Mouse (Mus musculus): ENCODE data around the gene Rgs3. TPM values are rescaled to one million over a fixed set of nuclear protein-coding genes. Genes with fewer than 3 reads are reported as not detected.
A peak's percentile ranks its signal among the peaks of the same experiment; 100 is the strongest.

The Rgs3 gene
- polyA plus RNA-seq, 1 experiment from 2014 or later = 54.3 TPM

DNA sequence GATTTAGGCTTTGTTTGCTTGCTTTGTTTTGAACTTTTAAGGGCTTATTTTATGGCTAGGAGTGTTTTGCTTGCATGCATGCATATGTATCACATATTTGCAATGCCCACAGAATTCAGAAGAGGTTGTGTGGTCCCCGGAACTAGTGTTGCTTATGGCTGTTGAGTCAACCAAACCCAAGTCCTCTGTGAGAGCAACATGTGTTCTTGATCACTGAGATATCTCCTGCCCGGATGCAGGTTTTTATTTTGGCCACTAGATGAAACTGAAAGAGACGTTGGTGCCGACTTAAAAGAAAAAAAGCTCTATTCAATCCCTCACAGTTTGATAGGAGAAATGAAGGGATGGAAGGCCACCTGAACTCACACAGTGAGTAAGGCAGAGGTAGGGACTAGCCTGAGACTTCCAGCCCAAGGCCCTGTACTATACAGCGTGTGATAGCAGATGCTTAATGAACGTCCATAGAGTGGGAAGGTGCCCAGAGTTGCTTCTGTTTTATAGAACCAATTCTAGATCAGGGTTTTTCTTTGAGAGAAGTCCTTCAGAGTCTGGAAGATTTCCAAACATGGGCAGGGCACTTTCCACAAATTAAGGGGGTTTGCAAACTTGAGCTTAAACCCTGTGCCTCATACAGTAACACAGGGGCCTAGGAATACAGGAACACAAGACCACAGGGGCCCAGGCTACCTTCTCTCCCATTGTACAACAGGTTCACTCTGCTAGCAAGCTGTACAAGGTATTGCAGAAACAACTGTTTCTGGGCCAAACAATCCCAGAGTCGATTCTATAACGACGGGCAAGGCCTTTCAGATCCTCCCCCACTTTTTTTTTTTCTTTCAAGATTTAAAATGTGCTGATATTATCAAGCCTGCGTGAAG lies 41.9 kb upstream of the Rgs3 start:
- peak overlapping the region; percentile 57 for H3K4me3 ChIP-seq (ENCODE audit: low read depth, low read length)
- H3K36me3 ChIP-seq (ENCODE audit: control insufficient read depth, insufficient read depth, low read length) = peaks cover 7% of the 10 kb centered on the region; the same call in 1 of the 2 replicates
- H3K9me3 ChIP-seq (replicated peaks; ENCODE audit: control insufficient read depth, low read length) = no peaks in the 10 kb centered on the region
- 73% methylated on average over 10 of the region's 10 CpGs for WGBS (ENCODE audit: insufficient replicate concordance)
- H3K27me3 ChIP-seq (ENCODE audit: control insufficient read depth, insufficient read depth, low read length) = no peaks in the 10 kb centered on the region
- H3K4me1 ChIP-seq (ENCODE audit: control insufficient read depth, insufficient read depth, low read length) = peaks cover 29% of the 10 kb centered on the region
- H3K4me2 ChIP-seq = peak overlapping the region; percentile 68
- H3K9ac ChIP-seq (ENCODE audit: low read depth, low read length) = peak overlapping the region; percentile 10; the same call in 1 of the 2 replicates
- ATAC-seq (replicated peaks; ENCODE audit: insufficient number of reproducible peaks, low FRiP score, low TSS enrichment) = no peak
- peak overlapping the region; percentile 86 for H3K27ac ChIP-seq (ENCODE audit: low read depth, low read length)

DNA sequence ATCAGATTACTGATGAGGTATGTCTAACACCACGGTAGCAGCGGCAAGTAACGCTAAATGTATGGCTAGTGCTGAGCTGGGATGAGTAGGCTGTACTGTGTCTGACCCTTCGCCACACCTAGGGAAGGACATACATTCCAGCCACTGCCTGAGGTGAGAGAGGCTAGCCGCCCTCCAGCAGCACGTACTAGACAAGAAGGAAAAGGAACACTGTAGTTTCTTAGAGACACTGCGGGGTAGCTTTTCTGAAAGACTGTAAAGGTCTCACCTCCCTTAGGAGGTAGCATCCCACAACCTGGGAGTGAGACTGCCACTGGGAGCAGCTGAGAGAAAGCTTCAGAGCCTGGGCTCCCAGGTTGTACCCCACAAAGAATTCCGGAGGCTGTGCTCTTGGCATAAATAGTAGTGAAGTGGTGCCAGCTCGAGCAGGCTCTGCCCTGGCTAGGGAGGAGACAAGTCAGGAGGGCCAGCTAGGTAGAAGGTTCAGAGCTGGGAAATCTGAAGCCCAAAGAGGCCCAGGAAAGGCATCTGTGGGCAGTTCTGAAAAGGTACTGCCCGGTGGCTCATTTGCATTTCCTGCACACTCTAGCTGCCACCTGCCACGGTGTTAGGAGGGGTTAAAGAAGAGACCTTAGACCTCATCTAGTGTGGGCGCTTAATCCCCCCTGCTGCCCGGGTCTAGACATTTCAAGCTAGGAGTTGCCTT lies 41.1 kb upstream of the Rgs3 start:
- Histone ChIP-seq H3K4me2 (peak overlapping the region; percentile 68), H3K9ac (ENCODE audit: low read depth, low read length) (peak overlapping the region; percentile 86), H3K36me3 (ENCODE audit: control insufficient read depth, insufficient read depth, low read length) (no peaks in the 10 kb centered on the region; the same call in 1 of the 2 replicates), H3K4me3 (ENCODE audit: low read depth, low read length) (peak overlapping the region; percentile 57), H3K9me3 (replicated peaks; ENCODE audit: control insufficient read depth, low read length) (no peaks in the 10 kb centered on the region), H3K4me1 (ENCODE audit: control insufficient read depth, insufficient read depth, low read length) (peaks cover 29% of the 10 kb centered on the region), H3K27ac (ENCODE audit: low read depth, low read length) (peak overlapping the region; percentile 88), H3K27me3 (ENCODE audit: control insufficient read depth, insufficient read depth, low read length) (no peaks in the 10 kb centered on the region)
- ATAC-seq (replicated peaks; ENCODE audit: insufficient number of reproducible peaks, low FRiP score, low TSS enrichment) = no peak
- WGBS (ENCODE audit: insufficient replicate concordance) = 46% methylated on average over 13 of the region's 13 CpGs

DNA sequence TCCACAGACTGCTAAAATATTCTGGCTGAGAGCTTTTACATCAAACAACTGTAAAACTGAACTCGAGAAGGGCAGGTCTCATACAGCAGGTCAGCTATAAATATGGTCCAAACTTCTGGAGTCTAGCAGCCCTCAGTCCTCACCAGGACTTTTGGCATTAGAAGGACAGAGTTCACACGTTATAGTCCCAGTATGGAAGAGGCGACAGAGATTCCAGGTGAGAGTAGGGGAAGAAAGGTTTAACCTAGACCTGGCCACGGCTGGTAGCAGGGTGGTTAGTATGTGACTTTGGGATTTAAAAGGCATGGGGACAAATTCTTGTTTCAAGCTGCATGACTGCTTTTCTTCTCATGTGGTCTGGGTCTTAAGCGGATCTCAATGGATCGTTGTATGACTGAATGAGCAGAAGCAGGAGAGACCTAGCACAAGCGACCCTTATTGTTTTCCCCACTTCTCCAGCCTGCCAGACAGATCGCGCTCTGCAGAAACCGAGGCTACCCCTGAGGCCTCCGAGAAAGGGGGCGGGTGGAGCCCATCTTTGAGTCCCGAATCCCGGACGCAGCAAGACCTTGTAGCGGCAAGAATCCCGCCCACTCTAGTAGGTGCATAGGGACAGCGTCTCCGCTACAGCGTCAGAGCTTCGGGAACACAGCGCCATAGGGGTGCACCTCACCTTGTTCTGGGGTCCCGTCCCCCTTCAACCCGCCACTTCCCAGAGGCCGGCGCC lies 40.4 kb upstream of the Rgs3 start:
- H3K4me3 ChIP-seq (ENCODE audit: low read depth, low read length) = peak overlapping the region; percentile 57
- no peaks in the 10 kb centered on the region for H3K36me3 ChIP-seq (ENCODE audit: control insufficient read depth, insufficient read depth, low read length)
- WGBS (ENCODE audit: insufficient replicate concordance) = 3% methylated on average over 26 of the region's 26 CpGs
- peak overlapping the region; percentile 88 for H3K27ac ChIP-seq (ENCODE audit: low read depth, low read length)
- peak overlapping the region; percentile 86 for H3K9ac ChIP-seq (ENCODE audit: low read depth, low read length)
- H3K9me3 ChIP-seq (replicated peaks; ENCODE audit: control insufficient read depth, low read length) = no peaks in the 10 kb centered on the region
- H3K27me3 ChIP-seq (ENCODE audit: control insufficient read depth, insufficient read depth, low read length) = no peaks in the 10 kb centered on the region
- peak; percentile 33 for ATAC-seq (replicated peaks; ENCODE audit: insufficient number of reproducible peaks, low FRiP score, low TSS enrichment)
- peak overlapping the region; percentile 68 for H3K4me2 ChIP-seq
- H3K4me1 ChIP-seq (ENCODE audit: control insufficient read depth, insufficient read depth, low read length) = peaks cover 34% of the 10 kb centered on the region

- Histone ChIP-seq H3K27me3 (ENCODE audit: control insufficient read depth, insufficient read depth, low read length) (no peaks in the 10 kb centered on the region), H3K4me2 (peak within 1 kb of the TSS; percentile 68), H3K9ac (ENCODE audit: low read depth, low read length) (peak within 1 kb of the TSS; percentile 86), H3K9me3 (replicated peaks; ENCODE audit: control insufficient read depth, low read length) (no peaks in the 10 kb centered on the region), H3K27ac (ENCODE audit: low read depth, low read length) (peak within 1 kb of the TSS; percentile 88), H3K36me3 (ENCODE audit: control insufficient read depth, insufficient read depth, low read length) (no peaks in the 10 kb centered on the region), H3K4me3 (ENCODE audit: low read depth, low read length) (peak within 1 kb of the TSS; percentile 57), H3K4me1 (ENCODE audit: control insufficient read depth, insufficient read depth, low read length) (peaks cover 37% of the 10 kb centered on the region)
- WGBS (ENCODE audit: insufficient replicate concordance) = under 1% methylated on average over 37 of the region's 37 CpGs
- ATAC-seq (replicated peaks; ENCODE audit: insufficient number of reproducible peaks, low FRiP score, low TSS enrichment) = peak; percentile 79
Measured at GRCm38 (mm10) chr4:62519849-62520233, 39.8 kb upstream of the Rgs3 start, which contains the start of gene Alad. Alad (minus strand) TSS chr4:62519918.

DNA sequence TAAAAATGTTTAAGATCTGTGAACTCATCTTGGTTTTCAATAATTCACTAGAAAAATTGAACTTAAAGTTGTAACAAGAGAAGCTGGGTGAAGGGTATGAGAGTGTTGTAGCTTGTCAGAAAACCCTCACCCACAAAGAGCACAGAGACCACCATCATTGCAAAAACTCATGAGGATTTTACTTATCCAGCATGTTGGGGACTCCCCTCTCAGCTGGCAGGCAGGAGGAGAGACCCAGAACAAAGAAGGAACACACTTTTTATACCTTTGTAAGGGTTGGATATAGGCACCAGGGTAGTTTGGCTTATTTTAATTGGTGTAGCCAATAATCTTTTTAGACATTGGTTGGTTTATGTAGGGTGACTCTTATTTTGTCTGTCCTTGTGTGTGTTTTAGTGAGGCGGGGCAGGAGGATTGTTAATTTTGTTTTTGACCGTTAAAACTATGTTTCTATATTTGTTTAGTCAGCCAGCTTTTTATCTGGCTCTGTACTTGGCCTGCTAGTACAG lies 38.7 kb upstream of the Rgs3 start:
- ATAC-seq (replicated peaks; ENCODE audit: insufficient number of reproducible peaks, low FRiP score, low TSS enrichment) = no peak
- H3K36me3 ChIP-seq (ENCODE audit: control insufficient read depth, insufficient read depth, low read length) = no peaks in the 10 kb centered on the region
- WGBS (ENCODE audit: insufficient replicate concordance) = 85% methylated on average over 2 of the region's 2 CpGs
- no peaks in the 10 kb centered on the region for H3K9me3 ChIP-seq (replicated peaks; ENCODE audit: control insufficient read depth, low read length)
- H3K4me3 ChIP-seq (ENCODE audit: low read depth, low read length) = no peak overlapping the region
- no peak overlapping the region for H3K9ac ChIP-seq (ENCODE audit: low read depth, low read length)
- H3K4me2 ChIP-seq = no peak overlapping the region
- no peaks in the 10 kb centered on the region for H3K27me3 ChIP-seq (ENCODE audit: control insufficient read depth, insufficient read depth, low read length)
- peaks cover 27% of the 10 kb centered on the region for H3K4me1 ChIP-seq (ENCODE audit: control insufficient read depth, insufficient read depth, low read length)
- no peak overlapping the region for H3K27ac ChIP-seq (ENCODE audit: low read depth, low read length)

DNA sequence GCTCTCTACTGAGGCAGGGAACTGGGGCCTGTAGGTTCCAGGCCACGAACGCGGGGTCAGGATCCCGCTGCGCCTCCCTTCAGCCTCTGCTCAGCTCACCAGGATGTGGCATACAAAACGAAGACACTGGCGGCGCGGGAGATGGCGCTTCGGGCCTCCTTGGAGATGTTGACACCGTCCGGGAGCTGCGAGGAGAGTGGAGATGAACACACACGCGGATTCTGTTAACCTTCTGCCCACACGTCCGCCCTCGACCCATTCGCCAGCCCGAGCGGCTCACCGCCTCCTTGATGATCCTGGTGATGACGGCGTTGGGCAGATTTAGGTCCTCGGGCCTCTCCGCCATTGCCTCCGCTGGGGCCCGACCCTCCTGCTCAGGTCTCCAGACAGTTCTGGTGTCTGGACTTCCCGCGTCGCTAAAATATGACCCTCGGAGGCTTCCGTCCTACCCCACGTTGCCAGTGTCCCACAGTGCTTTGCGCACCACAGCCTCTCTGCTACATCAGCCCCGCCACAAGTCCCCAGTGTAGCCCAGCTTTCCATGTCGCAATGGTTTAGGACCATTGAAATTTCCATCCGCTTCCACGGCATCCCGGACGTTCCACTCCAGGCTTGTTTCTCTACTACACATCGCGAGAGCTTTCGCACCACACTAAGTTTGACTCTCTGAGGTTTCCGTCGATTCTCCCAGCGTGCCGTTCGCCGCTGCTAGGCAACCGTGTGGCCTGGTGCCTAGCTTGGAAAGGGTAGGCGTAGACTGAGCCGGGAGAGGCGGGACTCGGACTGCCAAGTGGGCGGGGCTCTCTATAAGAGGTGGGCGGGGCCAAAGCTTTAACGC lies 34.8 kb upstream of the Rgs3 start, which contains the start of the genes Pole3 and 4933430I17Rik:
Gene Pole3 (minus strand): TSS at position 418 of the 838 bp plus-strand sequence.
Gene 4933430I17Rik (plus strand): TSS at position 719 of the 838 bp plus-strand sequence.
- peaks cover 10% of the 10 kb centered on the region for H3K4me1 ChIP-seq (ENCODE audit: control insufficient read depth, insufficient read depth, low read length)
- H3K9ac ChIP-seq (ENCODE audit: low read depth, low read length) = peak within 1 kb of the TSS; percentile 94
- peak; percentile 97 for ATAC-seq (replicated peaks; ENCODE audit: insufficient number of reproducible peaks, low FRiP score, low TSS enrichment)
- H3K27ac ChIP-seq (ENCODE audit: low read depth, low read length) = peak within 1 kb of the TSS; percentile 90
- H3K36me3 ChIP-seq (ENCODE audit: control insufficient read depth, insufficient read depth, low read length) = no peaks in the 10 kb centered on the region
- peak within 1 kb of the TSS; percentile 67 for H3K4me3 ChIP-seq (ENCODE audit: low read depth, low read length)
- under 1% methylated on average over 59 of the region's 59 CpGs for WGBS (ENCODE audit: insufficient replicate concordance)
- H3K4me2 ChIP-seq = peak within 1 kb of the TSS; percentile 93
- no peaks in the 10 kb centered on the region for H3K9me3 ChIP-seq (replicated peaks; ENCODE audit: control insufficient read depth, low read length)
- H3K27me3 ChIP-seq (ENCODE audit: control insufficient read depth, insufficient read depth, low read length) = no peaks in the 10 kb centered on the region

DNA sequence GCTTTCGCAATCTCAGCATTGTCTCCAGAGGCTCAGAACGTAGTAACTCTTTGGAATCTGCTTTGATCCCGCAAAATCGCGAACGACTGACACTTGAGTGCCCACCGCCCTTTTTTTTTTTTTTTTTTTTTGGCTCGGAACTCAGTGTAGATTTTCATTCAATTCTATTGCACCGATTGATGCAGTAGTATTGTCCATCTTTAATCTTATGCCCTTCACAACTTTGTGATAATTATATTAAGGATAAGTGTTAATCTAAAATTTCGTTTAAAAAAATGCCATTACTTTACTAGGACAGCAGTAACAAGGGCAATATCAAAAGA lies 34.2 kb upstream of the Rgs3 start:
- Histone ChIP-seq H3K27ac (ENCODE audit: low read depth, low read length) (no peak overlapping the region), H3K9me3 (replicated peaks; ENCODE audit: control insufficient read depth, low read length) (no peaks in the 10 kb centered on the region), H3K9ac (ENCODE audit: low read depth, low read length) (peak overlapping the region; percentile 94; the same call in 1 of the 2 replicates), H3K4me2 (peak overlapping the region; percentile 93), H3K4me1 (ENCODE audit: control insufficient read depth, insufficient read depth, low read length) (peaks cover 8% of the 10 kb centered on the region), H3K36me3 (ENCODE audit: control insufficient read depth, insufficient read depth, low read length) (no peaks in the 10 kb centered on the region), H3K4me3 (ENCODE audit: low read depth, low read length) (peak overlapping the region; percentile 67), H3K27me3 (ENCODE audit: control insufficient read depth, insufficient read depth, low read length) (no peaks in the 10 kb centered on the region)
- no peak for ATAC-seq (replicated peaks; ENCODE audit: insufficient number of reproducible peaks, low FRiP score, low TSS enrichment)
- 2% methylated on average over 10 of the region's 10 CpGs for WGBS (ENCODE audit: insufficient replicate concordance)
